Mouse (Mus musculus) midbrain, embryonic 11.5 days (tissue): ENCODE data around the gene Pkdcc. TPM values are rescaled to one million over a fixed set of nuclear protein-coding genes. Genes with fewer than 3 reads are reported as not detected.
A peak's percentile ranks its signal among the peaks of the same experiment; 100 is the strongest.

Experiments used
- ATAC-seq: fragments of 200-750 bp; cut with Nextera tagmentation; 2 replicates; pipeline ENCODE4 v1.8.0; 2017; ENCODE audit warnings: moderate TSS enrichment, moderate library complexity; ENCODE audit not compliant: low FRiP score
- DNase-seq: peaks from one replicate; pipeline ENCODE4 v3.0.0; 2015; ENCODE audit warnings: low spot score; ENCODE audit errors: missing footprints
- H3K27ac ChIP-seq: fragments of 300-500 bp; sonication (generic); 2 replicates; pipeline ENCODE4 v1.5.1; 2014; ENCODE audit warnings: low read depth, low read length
- H3K27me3 ChIP-seq: fragments of 300-500 bp; sonication (generic); 2 replicates; pipeline ENCODE4 v1.6.1; 2014; ENCODE audit warnings: mild to moderate bottlenecking, low read length, moderate library complexity, mixed read lengths; ENCODE audit not compliant: control insufficient read depth, insufficient read depth
- H3K36me3 ChIP-seq: fragments of 300-500 bp; sonication (generic); 2 replicates; pipeline ENCODE4 v1.6.1; 2014; ENCODE audit warnings: mild to moderate bottlenecking, low read length, moderate library complexity, mixed read lengths; ENCODE audit not compliant: control insufficient read depth, insufficient read depth
- H3K4me1 ChIP-seq: fragments of 300-500 bp; sonication (generic); 2 replicates; pipeline ENCODE4 v1.6.1; 2014; ENCODE audit warnings: low read length; ENCODE audit not compliant: control insufficient read depth, insufficient read depth
- H3K4me2 ChIP-seq: fragments of 300-500 bp; sonication (generic); 2 replicates; pipeline ENCODE4 v1.6.1; 2014; ENCODE audit warnings: mild to moderate bottlenecking, moderate library complexity
- H3K4me3 ChIP-seq: fragments of 300-500 bp; sonication (generic); 2 replicates; pipeline ENCODE4 v1.5.1; 2014; ENCODE audit warnings: low read depth, low read length
- H3K9ac ChIP-seq: fragments of 300-500 bp; sonication (generic); 2 replicates; pipeline ENCODE4 v1.6.1; 2014; ENCODE audit warnings: low read length
- H3K9me3 ChIP-seq: fragments of 300-500 bp; sonication (generic); 2 replicates; pipeline ENCODE4 v1.6.1; 2016; ENCODE audit warnings: low read length; ENCODE audit not compliant: control insufficient read depth
- WGBS: fragments of 180-500 bp; shearing (Covaris S2); extraction: QIAGEN DNeasy Blood & Tissue Kit; methylation state at CpG from one replicate; pipeline ENCODE4 v1.1.7; 2014; 5-methylcytosine and 5-hydroxymethylcytosine counted together
- polyA plus RNA-seq: library from polyadenylated mRNA; unstranded; fragments of >200 nt; fragmentation: Nextera tagmentation; extraction: Ambion mirVana; gene quantifications from 2 replicates; pipeline ENCODE4 v1.2.1, GENCODE M21; 2014

The Pkdcc gene
- polyA plus RNA-seq, 1 experiment from 2014 or later, result 5.0 TPM

DNA sequence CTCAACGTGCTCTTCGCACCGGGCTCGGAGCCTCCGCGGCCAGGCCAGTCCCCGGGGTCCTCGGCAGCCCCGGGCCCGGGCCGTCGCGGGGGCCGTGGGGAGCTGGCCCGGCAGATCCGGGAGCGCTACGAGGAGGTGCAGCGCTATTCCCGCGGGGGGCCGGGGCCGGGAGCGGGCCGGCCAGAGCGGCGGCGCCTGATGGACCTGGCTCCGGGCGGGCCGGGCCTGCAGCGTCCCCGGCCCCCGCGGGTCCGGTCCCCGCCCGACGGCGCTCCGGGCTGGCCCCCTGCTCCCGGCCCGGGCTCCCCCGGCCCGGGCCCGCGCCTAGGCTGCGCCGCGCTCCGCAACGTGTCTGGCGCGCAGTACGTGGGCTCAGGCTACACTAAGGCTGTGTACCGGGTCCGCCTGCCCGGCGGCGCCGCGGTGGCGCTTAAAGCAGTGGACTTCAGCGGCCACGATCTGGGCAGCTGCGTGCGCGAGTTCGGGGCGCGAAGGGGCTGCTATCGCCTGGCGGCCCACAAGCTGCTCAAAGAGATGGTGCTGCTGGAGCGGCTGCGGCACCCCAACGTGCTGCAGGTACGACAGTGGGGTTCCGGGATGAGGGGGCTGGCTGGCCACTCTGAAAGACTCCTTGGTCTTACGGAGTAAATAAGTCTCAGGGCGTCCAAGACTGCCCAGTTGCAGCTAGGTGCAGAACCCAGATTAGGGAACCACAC lies 595 bp downstream of the Pkdcc start:
- under 1% methylated on average over 63 of the region's 80 CpGs for WGBS

DNA sequence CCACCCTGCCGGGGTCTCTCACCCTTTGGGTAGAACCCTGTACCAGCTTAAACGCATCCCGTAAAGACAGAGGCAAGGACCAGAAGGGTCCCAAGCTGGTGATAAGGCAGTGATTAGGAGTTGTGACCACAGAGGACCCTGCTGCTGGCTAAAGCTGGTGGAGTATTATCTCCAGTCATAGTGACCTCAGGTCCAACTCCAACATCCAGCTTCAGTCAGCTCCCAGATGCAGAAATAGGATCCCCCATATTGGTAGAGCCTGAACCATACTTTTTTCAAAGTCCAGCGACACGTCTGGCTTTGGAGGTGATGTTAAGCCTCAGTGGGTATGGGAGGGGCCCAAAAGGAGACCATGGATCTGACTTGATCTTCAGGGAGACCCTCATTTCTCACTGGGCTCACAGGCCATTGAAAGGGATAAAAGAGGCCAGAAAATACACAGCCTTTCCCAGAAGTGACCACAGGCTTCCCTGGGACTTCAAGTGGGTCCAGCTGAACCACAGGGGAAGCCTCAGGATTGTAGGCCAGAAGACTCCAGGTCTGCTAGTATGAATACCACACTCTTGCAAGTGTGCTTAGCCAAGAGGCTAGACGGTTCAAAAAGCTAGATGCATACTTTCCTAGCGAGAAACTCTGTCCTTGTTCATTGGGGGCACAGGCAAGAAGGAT lies 1.3 kb downstream of the Pkdcc start:
- Histone ChIP-seq H3K36me3 (no peaks in the 10 kb centered on the region), H3K9ac (peak overlapping the region; percentile 76), H3K4me2 (peak overlapping the region; percentile 88), H3K9me3 (no peaks in the 10 kb centered on the region), H3K4me3 (peak overlapping the region; percentile 59), H3K27ac (no peak overlapping the region), H3K4me1 (peaks cover 9% of the 10 kb centered on the region), H3K27me3 (peaks cover 84% of the 10 kb centered on the region)
- 22% methylated on average over 7 of the region's 7 CpGs for WGBS
- ATAC-seq, result no peak
- peak; percentile 91 for DNase-seq

More for the DNA sequence above, 595 bp downstream of the Pkdcc start:
- DNase-seq (peak; percentile 96), ATAC-seq (peak; percentile 38)
- H3K36me3 ChIP-seq, result no peaks in the 10 kb centered on the region
- peak overlapping the region; percentile 76 for H3K9ac ChIP-seq
- peaks cover 84% of the 10 kb centered on the region for H3K27me3 ChIP-seq
- peaks cover 9% of the 10 kb centered on the region for H3K4me1 ChIP-seq
- H3K27ac ChIP-seq, result no peak overlapping the region; the same call in 1 of the 2 replicates
- H3K4me2 ChIP-seq, result peak overlapping the region; percentile 88
- H3K4me3 ChIP-seq, result peak overlapping the region; percentile 59
- H3K9me3 ChIP-seq, result no peaks in the 10 kb centered on the region

DNA sequence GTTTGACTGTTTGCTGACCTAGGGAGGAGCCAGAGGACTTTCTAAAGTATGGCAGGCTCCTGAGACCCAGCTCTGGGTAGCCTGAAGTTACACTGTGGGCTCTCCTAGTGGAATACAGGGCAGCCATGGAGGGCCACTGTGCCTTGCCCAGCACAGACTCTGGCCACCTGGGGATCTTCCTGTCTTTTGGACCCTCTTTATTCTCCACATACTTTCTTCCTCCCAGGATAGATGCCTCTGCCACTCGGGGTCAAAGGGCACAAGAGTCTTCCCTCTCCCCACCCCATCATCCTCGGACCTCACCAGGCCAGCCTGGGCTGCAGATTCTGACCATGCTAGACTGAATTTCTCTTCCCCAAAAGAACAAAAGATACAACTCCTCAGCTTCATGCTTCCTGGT lies 3.1 kb downstream of the Pkdcc start:
- Histone ChIP-seq H3K9ac (no peak overlapping the region), H3K4me3 (no peak overlapping the region), H3K4me2 (0 out of 2 replicates have a peak overlapping the region, but pooled peaks have one; percentile 88), H3K27me3 (peaks cover 87% of the 10 kb centered on the region), H3K4me1 (peaks cover 9% of the 10 kb centered on the region), H3K9me3 (no peaks in the 10 kb centered on the region), H3K36me3 (no peaks in the 10 kb centered on the region), H3K27ac (no peak overlapping the region)
- no peak for ATAC-seq
- 25% methylated on average over 2 of the region's 2 CpGs for WGBS
- no peak for DNase-seq

DNA sequence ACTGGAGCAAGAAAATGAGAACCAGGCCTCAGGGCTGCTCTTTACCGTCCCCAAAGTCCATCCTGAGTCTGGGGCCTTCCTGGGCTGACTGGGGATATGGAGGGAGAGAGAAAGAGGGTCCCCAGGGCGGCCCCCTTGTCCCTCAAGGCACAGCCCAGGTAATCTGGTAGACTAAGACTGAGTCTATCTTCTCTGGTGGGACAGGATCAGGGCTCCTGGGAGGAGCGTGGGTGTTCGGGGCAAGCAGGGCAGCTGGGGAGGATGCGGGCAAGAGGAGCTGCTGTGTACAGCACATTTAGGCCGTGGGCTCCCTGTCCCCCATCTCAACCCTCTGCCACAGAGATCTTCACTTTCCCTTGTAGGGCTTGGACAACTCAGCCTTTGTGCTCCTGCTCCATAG lies 3.6 kb downstream of the Pkdcc start:
- H3K36me3 ChIP-seq, result no peaks in the 10 kb centered on the region
- no peak overlapping the region for H3K27ac ChIP-seq
- peaks cover 87% of the 10 kb centered on the region for H3K27me3 ChIP-seq
- no peak overlapping the region for H3K4me3 ChIP-seq
- DNase-seq, result no peak
- H3K9ac ChIP-seq, result no peak overlapping the region
- H3K4me2 ChIP-seq, result no peak overlapping the region; the same call in 1 of the 2 replicates
- ATAC-seq, result no peak
- H3K4me1 ChIP-seq, result peaks cover 6% of the 10 kb centered on the region
- H3K9me3 ChIP-seq, result no peaks in the 10 kb centered on the region
- WGBS, result 79% methylated on average over 6 of the region's 6 CpGs

DNA sequence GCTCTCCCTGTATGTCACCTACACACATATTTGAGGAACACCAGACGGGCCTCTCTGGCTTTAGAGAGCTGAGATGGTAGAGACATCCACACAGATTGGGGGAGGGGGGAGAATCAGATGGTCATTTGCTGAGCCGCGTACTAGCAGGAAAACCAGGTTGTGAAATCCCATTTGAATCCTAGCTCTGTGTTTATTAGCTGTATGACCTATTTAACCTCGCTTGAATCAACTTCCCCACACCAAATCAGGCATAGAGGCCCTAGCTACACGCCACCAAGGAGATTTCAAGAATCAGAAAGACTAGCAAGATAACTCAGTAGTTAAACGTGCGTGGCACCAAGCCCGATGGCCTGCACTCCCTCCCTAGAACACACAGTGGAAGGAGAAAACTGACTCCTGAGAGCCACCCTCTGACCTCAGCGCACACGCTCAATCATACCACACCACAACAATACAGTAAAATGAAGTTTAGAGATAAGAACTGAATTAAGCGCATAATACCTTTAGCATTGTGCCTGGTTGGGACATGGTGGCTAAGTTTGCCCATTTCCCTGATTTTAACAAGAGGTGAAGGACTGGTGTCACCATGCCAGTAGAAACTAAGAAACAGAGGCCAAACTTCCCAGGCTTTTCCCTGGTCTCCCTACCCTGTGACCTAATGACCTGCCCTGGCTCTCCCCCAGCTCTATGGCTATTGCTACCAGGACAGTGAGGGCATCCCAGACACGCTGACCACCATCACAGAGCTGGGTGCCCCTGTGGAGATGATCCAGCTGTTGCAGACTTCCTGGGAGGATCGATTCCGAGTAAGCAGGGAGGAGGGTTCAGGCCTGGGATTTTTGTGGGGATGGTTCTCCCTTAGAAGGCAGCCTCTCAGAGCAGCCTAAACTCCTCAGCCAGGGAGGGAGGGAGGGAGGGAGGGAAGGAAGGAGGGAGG lies 4.5 kb downstream of the Pkdcc start:
- Histone ChIP-seq H3K36me3 (no peaks in the 10 kb centered on the region), H3K27me3 (peaks cover 91% of the 10 kb centered on the region), H3K4me2 (no peak overlapping the region)

DNA sequence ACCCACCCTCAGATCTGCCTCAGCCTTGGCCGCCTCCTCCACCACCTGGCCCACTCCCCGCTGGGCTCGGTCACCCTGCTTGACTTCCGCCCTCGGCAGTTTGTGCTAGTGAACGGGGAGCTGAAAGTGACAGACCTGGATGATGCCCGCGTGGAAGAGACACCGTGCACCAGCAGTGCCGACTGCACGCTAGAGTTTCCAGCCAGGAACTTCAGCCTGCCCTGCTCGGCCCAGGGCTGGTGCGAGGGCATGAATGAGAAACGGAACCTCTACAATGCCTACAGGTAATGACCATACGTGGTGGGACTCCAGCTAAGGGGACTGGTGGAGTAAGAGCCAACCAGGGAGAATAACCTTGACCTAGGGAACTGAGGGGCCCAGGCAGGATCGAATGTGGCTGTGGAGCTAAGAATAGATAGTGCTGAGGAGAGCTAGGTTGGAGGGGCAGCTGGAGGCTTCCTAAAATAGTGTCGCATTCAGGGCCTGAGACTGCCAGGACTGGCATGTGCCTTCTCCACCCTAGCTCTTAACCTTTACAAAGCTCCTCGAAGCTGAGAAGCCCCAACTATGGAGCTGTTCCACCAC lies 6.0 kb downstream of the Pkdcc start:
- H3K4me1 ChIP-seq, result peaks cover 3% of the 10 kb centered on the region
- H3K36me3 ChIP-seq, result no peaks in the 10 kb centered on the region
- DNase-seq, result no peak

More for the DNA sequence above, 4.5 kb downstream of the Pkdcc start:
- Histone ChIP-seq H3K9ac (no peak overlapping the region), H3K4me1 (peaks cover 6% of the 10 kb centered on the region), H3K9me3 (no peaks in the 10 kb centered on the region), H3K27ac (no peak overlapping the region), H3K4me3 (no peak overlapping the region)
- no peak for DNase-seq
- WGBS, result 58% methylated on average over 14 of the region's 14 CpGs
- no peak for ATAC-seq

DNA sequence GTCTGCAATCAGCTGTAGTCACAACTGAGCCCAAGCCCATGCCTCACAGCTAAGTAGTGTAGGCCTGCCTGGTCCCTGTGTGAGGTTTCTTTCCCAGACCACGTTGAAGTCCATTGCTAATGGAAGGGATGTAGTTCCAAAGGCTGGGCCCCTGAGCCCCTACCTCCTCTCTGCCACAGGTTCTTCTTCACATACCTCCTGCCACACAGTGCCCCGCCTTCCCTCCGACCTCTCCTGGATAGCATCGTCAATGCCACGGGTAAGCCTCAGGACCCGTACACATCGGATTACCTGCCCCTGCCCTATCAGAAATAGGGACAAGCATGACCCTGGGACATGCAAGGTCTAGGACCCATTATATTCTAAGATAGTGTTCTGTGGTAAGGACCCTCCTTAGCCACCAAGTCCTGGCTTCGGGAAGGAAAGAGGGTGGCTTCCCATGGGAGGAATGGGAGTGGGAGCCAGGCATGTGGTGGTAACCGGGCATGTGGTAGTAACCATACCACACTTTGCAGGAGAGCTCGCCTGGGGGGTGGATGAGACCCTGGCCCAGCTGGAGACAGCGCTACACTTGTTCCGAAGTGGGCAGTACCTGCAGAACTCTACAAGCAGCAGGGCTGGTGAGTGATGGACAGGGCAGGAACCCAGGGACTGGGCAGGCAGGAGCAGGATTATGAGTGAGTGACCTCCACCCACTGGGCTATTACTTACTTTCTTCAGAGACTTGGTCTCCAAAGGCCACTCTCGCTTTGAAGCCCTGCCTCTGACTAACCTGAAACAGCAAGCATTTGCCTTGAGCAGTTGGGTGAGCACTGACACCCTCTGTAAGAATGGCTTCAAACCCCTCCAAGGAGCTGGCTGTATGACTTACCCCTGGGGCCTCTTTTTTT lies 6.8 kb downstream of the Pkdcc start:
- H3K4me2 ChIP-seq, result no peak overlapping the region
- H3K9me3 ChIP-seq, result no peaks in the 10 kb centered on the region
- no peak overlapping the region for H3K9ac ChIP-seq
- no peak overlapping the region for H3K4me3 ChIP-seq
- no peak overlapping the region for H3K27ac ChIP-seq
- peaks cover 93% of the 10 kb centered on the region for H3K27me3 ChIP-seq
- DNase-seq (no peak), ATAC-seq (no peak)
- WGBS, result 86% methylated on average over 13 of the region's 13 CpGs
- no peaks in the 10 kb centered on the region; the same call in 1 of the 2 replicates for H3K4me1 ChIP-seq
- no peaks in the 10 kb centered on the region for H3K36me3 ChIP-seq

More for the DNA sequence above, 6.0 kb downstream of the Pkdcc start:
- Histone ChIP-seq H3K9me3 (no peaks in the 10 kb centered on the region), H3K4me2 (no peak overlapping the region), H3K27me3 (peaks cover 99% of the 10 kb centered on the region), H3K9ac (no peak overlapping the region), H3K27ac (no peak overlapping the region), H3K4me3 (no peak overlapping the region)
- 87% methylated on average over 18 of the region's 18 CpGs for WGBS
- ATAC-seq, result no peak

DNA sequence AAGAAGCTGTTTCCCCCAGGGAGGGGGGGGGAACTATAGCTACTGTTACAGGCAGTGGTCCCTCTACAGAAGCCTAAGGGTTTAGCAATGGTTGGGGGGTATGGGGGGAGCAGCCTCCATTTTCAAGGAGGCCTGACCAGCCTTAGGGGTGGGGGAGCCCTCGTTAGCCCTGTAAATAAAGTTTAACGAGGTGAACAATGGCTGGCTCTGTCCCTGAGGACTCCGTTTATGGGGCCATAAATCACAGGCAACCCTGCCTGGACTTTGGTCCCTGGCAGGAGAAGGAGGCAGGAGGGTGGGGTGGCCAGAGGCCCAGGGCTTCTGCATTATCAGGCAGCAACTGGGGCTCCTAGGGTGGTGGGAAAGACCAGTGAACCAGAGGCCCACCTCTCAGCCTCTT lies 7.6 kb downstream of the Pkdcc start:
- WGBS, result 73% methylated on average over 3 of the region's 3 CpGs
- Histone ChIP-seq H3K36me3 (no peaks in the 10 kb centered on the region), H3K9me3 (no peaks in the 10 kb centered on the region), H3K4me3 (no peak overlapping the region), H3K4me2 (no peak overlapping the region), H3K4me1 (no peaks in the 10 kb centered on the region; the same call in none of the 2 replicates), H3K27ac (no peak overlapping the region), H3K9ac (no peak overlapping the region; the same call in 1 of the 2 replicates), H3K27me3 (peaks cover 88% of the 10 kb centered on the region)
- DNase-seq (no peak), ATAC-seq (no peak)
